Mouse (Mus musculus) cerebral cortex, adult 2 months (tissue): ENCODE measurements around the gene Grik4.

ENCODE experiments used
- WGBS: fragments of 180-500 bp; shearing (Covaris S2); methylation state at CpG from one replicate; pipeline ENCODE4 v1.1.7; 2018; 5-methylcytosine and 5-hydroxymethylcytosine counted together

Grik4 gene

DNA sequence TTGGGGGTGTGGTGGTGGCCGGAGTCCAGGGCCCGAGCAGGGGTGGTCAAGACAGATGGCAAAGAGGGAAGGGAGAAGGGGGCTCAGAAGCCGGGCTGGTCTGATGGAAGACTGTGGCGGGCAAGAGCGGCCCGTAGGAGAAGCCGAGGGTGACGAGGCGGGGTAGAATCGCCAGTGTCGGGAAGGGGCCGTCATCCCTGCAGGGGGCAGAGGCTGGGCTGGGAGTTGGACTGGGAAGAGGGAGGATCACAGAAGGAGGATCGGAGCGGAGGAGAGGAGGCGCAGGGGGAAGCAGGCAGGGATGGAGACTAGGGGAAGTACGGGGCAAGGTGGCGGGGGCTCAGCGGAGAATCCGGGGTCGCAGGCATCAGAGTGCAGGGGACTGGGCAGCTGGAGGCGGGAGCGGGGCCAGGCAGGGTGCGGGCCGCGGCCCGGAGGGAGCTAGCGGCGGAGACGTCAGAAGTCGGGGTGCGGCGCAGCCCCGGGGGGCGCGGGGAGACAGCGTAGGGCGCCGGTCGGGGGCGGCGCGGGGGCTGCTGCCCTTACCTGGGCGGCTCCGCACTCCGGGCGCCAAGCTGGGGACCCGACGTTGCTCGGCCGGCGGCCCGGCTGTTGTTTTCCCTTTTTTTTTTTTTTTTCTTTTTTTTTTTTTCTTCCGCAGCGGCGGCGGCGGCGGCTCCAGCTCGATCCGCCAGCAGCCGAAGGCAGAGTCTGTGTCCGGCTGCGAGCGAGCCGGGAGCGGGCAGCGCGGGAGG lies at the start of gene Grik4:
TSS of gene Grik4 (minus strand) at position 713 of the 755 bp plus-strand sequence.
- 1% methylated on average over 65 of the region's 68 CpGs for WGBS

DNA sequence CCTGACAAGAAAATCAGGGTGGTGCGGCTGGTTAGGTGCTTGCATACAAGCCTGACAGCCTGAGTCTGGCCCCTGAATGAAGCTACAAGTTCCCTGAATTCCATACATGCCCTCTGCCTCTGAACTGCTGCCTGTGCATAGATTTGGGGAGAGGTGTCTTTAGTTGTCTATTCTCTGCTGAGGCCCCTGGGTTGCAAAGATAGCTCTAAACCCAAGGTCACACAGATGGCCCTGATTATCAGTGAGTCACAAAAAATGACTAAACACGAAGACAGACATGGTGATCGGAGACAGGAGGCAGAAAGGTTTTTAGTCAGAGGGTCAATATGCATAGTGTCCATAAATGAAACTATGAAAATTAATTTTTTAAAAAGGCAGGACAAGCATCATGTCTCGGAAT lies 49.4 kb upstream of the Grik4 start:
- WGBS: 90% methylated on average over 4 of the region's 4 CpGs

DNA sequence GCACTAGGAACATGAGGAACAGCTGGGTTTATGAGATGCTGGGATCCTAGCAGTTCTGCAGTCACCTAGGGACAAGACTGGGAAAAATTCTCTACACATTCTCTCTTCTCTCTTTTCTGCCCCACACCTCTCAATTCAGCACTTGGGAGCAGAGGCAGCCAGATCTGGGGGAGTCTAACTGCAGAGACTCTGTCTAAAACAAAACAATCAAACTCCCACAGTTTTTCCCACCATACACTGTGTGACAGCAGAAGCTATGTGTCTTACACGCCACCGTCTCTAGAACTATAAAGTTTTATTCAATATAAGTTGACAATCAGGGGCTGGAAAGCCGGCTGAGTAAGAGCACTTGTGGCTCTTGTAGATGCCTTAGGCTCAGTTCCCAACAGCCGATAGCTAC lies 43.7 kb upstream of the Grik4 start:
- 45% methylated on average over 4 of the region's 4 CpGs for WGBS

DNA sequence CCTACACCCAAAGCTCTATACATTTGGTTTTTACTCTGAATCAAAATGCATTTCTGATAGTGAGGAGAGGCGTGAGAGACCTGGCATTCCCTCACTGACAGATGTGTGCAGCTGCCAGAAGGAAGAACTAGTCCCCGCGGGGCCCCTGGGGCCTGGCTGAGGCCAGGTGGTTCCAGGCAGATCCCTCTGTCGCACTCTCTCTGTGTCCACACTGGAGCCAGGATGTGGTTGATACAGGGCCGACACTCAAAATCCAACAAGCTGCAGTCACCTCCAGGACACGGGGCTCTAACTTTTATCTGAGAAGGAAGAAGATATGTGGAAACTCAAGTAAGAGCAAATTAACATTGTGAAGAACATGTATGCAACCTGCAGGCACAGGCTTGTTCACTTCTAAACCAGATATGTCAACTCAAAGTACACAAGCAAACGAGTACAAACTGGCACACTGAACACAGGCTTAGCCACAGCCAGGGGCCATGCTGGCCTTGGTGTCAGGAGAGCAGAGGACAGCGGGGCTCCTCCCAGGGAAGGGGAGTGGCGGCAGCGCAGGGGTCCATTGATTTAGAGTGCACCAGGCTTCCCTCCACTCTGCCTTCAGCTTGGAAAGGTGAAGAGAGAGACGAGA lies 24.7 kb upstream of the Grik4 start:
- 74% methylated on average over 11 of the region's 11 CpGs for WGBS

DNA sequence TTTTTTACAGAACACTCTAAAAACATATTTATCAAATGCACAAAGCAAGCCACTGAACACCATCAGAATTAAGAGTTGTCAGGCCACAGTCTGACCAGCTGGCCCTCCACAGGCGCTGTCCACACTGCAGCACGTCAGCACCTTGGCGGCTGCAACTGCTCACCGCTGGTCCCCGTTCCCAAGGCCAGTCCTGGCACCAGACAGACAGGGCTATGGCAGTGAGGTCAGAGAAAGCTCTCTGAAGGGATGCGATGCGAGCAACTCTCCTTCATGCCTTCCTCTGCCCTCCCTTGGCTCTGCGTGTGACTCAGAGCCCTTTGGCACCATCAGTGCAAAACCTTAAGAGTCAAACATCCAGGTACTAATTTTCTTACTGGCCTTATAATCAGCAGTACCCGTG lies 23.4 kb upstream of the Grik4 start:
- 80% methylated on average over 9 of the region's 9 CpGs for WGBS

DNA sequence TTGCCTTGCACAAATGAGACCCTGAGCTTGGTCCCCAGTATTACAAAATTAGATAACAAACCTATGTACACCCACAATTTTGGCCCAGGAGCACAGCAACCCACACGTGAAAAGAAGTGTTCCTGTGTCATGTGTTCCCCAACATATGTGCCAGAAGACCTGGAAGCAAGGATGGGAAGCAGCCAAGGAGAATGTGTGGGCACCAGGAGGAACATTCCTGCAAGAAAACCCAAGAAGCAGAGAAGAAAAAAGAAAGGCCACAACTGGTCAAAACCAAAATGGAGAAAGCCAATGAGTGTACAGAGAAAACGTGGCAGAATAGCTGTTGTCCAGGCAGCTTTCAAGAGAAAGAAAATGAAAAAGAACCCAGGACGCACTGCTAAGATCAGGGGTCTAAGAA lies 20.5 kb upstream of the Grik4 start:
- WGBS: 52% methylated on average over 3 of the region's 3 CpGs

DNA sequence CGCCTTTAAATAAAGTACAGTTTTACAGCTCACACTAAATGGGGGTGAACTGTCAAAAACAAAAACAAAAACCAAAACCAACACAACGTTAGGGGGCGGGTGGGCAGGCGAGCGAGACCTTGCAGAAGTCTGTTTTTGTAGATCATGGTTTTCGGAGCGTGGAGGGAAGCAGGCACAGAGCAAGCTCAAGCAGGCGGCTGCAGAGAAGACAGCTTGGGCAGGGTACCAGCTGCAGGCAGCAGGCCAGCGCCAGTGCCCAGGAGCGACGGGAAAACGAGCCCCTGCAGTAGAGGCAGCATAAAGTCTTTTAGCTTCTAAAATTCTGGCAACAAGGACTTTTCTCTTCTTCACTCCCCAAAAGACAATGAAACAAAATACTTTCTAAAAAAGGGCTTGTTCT lies 20.1 kb upstream of the Grik4 start:
- 29% methylated on average over 12 of the region's 12 CpGs for WGBS

DNA sequence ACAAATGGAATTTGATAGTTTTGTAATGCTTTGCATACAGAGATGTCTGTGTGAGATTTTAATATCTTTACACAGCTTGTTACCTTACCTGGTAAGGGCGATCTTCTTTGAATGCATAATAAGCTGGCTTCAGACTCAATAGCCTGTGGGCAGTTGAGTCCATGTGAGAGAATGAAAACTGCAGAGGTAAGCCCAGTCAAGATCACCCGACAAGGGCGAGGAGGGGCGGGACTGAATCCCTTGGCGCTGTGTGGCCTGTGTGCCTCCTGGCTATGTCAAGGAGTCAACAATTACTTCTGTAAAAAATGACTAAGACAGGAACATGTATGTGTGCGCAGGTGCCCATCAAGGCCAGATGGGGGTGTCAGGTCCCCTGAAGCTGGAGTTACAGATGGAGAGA lies 18.2 kb upstream of the Grik4 start:
- 93% methylated on average over 6 of the region's 6 CpGs for WGBS

DNA sequence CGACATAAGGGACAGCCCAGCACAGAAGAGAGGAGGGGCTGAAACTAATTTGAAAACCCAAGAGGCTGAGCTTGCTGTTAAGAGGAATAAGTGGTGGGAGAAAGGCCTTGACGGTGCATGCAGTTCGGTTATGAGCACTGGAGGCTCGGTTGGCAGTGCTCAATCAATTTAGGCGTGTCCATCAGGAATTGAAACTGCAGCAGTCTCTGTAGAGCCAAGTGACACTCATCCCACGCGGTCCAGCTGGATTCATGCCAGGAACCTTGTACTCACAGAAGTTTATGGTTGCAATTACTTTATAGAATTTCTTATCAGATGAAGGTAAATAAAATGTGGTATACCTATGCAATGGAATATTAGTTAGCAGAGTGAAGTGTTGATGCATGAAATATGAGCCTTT lies 14.1 kb upstream of the Grik4 start:
- 56% methylated on average over 7 of the region's 7 CpGs for WGBS

DNA sequence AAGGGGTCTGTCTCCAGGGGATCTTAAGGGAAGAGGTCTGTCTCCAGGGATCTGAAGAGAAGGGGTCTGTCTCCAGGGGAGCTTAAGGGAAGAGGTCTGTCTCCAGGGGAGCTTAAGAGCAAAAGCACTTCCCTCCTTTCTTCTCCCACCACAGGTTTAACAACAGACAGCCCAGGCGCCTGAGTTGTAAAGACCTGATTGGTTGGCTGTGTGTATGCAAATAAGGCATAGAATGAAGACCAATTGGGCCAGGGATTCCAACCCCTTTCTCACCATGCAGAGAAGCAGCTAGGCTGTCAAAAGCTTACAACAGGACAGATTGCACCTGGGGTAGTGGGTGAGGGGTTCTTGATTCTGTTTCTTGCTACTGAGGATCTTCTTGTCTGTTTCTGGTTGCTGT lies 4.1 kb upstream of the Grik4 start:
- WGBS: 76% methylated on average over 1 of the region's 1 CpGs

DNA sequence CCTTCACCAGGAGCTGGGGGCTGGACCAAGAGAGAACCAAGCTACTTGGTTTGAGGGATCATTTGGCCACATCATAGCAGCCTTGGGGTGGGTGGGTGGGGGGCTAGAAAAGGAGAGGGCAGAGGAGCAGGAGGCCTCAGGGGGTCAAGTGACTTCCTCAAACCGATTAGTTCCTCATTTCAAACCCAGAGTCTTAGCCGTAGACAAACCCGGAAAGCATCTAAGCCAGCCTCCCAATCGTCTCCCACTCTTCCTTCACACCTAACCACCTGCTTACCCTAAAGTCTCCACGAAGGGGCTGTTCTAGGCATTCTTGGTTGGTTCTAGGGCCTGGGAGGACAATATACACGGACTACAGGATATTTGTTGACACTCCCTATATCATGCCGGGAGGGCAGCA lies 881 bp upstream of the Grik4 start:
- 76% methylated on average over 7 of the region's 7 CpGs for WGBS

DNA sequence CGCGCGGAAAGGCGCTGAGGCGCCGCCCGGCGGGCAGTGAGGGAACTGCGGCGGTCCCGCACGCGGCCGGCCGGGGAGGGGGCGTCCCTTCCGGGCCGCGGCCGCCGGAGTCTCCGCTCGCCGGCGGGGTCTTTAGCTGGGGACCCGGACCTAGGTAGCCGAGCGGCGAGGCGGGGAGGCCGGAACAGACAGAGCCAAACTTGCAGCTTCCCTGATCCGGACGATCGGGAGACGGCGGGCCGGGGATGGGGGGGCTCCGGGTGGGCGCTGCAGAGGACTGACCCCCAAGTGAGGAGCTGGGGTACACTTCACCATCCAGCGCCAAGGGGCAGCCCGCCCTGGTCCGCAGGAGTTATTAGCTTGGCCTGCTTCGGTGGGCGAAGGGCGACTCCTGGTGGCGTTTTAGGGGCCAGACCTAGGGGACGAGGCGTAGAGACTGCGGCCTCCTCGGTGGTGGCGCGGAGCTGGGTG lies 278 bp upstream of the Grik4 start:
- WGBS: under 1% methylated on average over 52 of the region's 52 CpGs

DNA sequence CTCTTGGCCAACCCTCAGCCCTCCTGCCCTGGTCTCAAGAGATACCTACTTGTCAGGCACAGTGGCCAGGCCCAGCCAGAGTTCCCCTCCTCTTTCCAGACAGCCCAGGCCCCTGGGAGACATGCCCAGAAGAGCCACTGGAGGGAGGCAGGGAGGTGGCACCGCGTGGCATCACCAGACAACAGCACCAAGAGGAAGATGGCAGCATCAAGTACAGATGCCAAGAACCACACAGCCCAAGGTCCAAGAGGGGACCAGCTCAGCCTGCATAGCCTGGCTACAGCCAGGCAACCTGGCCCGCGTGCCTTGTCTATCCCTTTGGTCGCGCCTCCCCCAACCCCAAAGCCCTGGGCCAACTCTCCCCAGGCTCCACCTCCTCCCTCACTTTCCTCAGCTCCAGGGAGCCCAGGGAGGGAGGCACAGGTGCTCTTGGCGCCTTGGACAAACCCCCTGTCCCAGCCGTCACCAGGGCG lies 1.2 kb downstream of the Grik4 start:
- 20% methylated on average over 9 of the region's 9 CpGs for WGBS

DNA sequence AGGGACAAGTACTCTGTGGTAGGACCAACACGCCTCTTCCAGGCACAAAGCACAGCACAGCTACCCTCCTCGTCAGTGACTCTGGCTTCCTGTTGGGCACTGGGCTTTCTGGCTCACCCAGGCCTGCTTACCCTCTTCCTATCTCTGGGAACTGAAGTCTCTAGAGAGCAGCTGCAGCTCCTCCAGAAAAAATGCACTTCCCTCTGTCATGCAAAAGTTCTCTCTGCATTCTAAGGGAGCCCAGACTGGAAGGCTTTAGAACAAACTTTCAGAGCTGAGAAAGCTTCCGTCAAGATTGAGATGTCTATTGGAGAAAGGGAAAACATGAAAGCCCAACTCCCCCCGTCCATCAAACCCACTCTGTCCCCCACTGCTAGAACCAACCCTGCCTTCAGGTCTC lies 2.1 kb downstream of the Grik4 start:
- WGBS: 62% methylated on average over 4 of the region's 4 CpGs

DNA sequence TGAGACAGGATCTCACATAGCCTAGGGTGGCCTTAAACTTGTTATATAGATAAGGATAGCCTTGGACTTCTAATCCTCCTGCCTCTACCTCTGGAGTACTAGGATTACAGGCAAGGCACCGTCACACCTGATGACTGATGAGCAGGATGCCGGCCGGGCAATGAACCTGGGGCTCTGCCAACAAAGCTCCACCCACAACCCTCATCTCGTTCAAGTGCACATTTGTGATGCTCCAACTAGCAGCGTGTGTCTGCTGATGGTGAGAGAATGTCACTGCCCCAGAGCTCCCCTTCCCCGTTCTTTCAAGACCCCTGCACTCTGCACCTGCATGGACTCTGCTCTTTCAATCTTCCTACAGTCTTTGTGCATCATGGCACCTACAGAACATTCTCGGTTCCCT lies 12.1 kb downstream of the Grik4 start:
- WGBS: 38% methylated on average over 7 of the region's 7 CpGs

DNA sequence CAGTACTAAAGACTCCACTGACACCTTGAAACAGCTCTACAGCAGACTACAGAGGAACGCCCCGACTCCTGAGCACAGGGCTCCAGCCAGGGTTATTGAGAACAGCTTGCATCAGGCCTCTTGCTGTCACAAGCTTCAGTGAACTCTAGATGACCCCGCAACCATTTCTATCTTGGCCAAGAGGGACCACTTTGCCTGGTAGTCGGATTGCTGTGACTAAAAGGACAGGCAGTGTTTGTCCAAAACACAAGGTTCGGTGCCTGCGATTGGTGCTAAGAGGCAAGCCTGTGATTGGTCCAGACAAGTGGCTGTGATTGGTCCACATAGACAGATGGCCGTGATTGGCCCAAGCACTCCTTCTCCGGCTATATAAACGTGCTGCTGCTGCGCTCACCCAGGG lies 16.8 kb downstream of the Grik4 start:
- 76% methylated on average over 10 of the region's 10 CpGs for WGBS

DNA sequence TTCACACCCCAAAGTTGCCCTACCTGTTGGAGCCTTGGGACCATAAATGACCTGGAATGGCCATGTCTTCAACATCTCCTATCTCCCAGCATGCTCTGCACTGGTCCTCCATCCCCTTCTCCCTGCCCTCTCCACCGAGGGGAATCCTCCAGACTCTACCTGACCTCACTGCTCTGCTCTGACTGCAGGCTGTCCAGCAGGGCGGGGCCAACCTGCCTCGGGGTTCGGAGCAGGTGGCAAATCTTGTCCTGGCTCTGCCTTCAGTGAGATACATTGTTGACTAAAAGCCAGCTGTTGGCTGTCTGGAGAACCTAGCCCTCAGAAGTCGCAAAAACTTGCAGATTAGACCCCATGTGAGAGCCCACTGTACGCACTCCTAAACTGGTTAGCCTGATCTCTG lies 17.7 kb downstream of the Grik4 start:
- WGBS: 89% methylated on average over 6 of the region's 6 CpGs

DNA sequence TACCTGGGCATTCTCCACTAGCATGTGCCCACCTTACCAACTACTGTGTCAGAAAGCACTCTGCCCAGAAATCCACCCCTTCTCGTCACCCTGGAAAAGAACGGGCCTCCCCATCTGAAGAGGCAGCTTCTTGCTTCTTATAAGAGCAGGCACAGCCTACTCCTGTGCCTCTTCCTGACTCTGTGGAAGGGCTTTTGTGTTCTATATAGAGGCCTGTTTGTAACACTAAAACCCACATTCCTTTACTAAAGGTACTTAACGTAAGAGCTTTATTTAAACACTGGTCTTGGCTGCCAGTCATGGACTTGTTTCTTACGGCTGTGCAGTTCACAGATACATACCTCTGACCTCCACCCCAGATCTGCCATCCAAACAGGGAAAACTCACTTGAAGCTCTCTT lies 22.5 kb downstream of the Grik4 start:
- 62% methylated on average over 4 of the region's 4 CpGs for WGBS

DNA sequence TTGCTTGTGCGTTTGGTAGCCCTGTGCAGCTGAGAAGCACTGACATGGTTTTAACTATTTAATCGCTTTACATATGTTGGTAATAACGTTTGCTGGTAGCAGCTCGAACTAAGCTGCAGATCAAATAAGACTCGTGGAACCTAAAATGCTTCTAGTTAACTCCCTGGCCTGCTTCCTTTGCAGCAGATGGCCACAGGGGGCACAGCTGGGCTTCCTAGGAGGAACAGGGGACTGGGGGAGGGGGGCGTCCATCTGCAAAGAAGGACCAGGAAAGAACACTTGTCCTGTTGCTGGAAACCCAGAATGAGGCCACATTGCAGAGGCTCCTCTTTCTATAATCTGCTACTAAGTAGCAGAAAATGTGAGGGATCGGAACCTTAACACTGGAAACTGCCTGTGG lies 24.1 kb downstream of the Grik4 start:
- whole genome bisulfite sequencing: 41% methylated on average over 7 of the region's 7 CpGs

DNA sequence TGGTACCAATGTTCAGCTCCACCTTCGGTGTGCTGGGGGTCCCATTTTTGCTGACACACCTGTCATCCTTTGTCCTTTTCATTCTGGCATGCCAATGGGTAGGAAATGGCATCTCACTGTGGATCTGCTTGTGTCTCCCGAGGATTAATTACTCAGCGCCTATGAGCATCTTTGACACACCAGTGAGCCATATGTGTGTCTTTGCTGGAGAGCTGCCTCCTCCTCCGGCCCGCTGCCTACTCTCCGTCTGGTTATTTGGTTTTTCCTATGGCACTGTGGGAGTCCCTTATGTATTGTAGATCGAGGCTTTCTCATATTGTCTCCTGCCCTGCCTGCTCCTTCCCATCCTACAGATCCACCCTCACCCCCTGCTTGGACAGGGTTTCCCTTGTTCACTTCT lies 26.4 kb downstream of the Grik4 start:
- WGBS: 48% methylated on average over 7 of the region's 7 CpGs

DNA sequence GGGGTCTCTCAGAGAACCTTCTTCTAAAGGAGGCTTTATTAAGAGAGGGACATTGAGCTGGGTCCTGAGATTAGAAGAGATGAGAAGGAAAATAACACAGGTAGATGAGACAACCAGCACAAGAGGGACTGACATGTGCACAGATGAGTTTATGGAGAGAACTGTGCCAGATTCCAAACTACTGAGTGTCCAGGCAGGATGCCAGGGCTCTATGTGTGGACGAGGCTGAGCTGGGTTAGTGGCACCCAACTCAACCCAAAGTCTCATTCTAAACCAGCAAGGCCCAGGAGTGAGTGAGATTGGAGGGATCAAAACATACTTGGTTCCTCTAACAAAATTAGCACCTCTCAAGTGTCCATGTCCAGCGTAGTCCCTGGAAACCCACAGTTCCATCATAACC lies 31.1 kb downstream of the Grik4 start:
- 73% methylated on average over 2 of the region's 2 CpGs for WGBS

DNA sequence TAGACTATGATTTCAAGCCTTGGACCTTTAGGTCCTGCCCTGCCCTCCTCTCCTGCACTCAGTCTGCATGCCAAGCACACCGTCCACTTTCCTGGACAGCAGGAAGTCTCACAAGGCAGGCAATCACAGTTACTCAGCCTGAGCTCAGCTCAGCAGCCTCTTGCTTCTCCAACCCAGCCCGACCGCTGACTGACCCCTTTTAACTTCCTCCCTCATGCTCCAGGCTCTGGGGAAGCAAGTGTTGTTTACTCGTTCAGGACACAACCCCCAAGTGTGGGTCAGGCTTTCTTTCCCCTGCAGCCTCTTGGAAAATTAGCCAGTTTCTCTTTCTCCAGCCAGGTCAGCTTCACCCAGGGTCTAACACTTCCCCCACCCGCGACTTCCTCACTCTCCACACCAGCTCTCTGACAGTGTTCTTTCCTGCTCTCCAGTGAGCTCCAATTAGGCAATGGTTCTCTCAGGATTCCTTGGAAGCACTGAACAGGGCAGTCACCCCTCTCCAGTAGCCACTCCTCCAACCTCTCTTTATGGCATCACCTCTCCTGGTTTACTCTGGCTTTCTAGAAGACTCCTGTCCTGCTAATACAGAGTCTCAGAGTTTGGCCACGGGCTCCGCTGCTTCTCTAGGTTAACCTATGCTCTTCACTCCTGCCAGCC lies 35.5 kb downstream of the Grik4 start:
- 64% methylated on average over 8 of the region's 8 CpGs for WGBS

DNA sequence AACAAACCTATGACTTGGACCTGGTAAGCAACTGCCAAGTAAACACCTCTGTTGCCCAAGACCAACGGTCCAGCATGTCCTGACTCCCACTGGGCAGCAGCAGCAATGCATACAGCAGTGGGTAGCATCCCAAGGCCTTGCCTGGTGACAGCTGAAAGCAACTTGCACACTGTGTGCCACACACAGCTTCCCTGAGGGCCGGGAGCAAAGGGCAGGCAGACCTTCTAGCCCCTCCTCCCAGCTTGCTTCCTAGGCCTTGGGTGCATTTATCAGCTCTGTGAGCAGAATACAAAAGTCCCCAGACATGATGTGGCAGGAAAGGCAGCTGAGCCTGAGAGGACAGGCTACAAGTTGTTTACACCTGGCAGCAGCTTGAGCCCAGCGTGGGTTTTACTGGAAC lies 37.3 kb downstream of the Grik4 start:
- WGBS: 70% methylated on average over 3 of the region's 3 CpGs
